Mouse (Mus musculus) right cerebral cortex, adult 18-20 months (tissue): Measurements from ENCODE around the gene Irgc1.
"Not testable (repeated sequence)": the region's sequence is repeated elsewhere in the genome, so short reads cannot be mapped to it uniquely, and the experiment has no call there.

Experiments used
- DNase-seq: peaks from one replicate; pipeline ENCODE4 v3.0.0; 2022; ENCODE audit warnings: mixed read lengths

Irgc1 gene

DNA sequence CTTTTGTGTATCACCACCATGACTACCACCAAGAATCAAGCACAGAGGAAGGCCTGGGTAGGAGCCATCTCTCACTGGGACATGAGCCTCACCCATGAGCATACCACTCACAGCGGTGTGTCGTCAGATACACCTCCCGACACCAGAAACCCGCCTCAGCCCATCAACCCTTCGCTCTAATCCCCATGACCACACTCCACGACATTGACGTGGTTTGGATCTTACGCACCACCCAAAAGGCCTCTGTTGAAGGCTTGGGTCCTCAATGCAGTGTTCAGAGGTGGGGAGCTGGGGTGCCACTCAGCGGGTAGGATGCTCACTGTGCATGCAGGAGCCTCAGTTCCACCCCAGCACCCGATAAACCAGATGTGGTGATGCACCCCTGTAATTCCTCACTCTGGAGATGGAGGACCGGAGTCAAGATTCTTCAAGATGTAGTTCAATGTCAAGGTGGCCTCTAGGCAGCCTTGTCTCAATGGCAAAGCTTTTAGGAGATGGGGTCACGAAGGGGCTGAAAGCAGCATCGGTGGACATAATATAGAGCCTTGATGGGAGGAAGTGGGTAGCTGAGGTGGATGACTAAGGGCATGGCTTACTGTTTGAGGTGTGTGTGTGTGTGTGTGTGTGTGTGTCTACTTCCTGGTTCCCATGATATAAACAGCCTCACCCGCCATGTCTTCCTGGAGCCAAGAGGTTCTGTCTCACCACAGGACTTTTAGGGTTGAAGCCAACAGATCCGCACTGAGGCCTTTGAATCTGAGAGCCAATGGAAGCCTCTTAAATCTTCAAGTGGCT is 21.3 kb downstream of the Irgc1 start:
- no peak for DNase-seq

DNA sequence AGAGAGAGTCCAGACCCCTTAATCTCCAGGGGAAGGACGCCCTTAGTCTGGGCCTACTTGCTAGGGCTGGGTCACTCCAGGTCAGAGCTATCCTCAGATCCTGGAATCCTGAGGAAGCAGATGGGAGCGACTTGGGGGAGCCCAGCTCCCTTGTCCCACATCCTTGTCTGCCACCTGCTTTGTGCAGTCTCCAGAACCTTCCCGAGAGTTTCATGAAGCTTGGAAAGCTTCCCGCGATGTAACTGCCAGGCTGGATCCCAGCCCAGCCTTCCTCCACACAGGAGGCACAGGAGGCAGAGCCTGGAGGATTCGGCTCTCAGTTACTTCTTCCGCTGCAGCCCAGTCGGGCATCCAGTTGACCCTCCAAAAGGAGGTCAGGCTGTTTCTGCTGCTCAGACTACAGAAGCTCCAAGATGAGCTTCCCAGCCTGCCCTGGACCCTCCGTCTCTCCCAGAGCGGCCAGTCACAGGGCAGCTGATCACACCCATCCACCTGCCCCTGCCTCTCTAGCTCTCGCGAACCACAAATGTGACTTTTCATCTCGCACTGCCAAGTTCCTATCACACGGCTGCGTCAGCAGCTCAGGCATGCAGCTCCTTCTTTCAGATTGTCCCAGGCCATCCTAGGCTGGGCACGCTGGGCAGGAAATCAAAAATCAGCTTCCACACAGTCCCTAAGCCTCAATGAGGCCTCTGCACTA is 22.5 kb downstream of the Irgc1 start:
- peak; percentile 90 for DNase-seq

DNA sequence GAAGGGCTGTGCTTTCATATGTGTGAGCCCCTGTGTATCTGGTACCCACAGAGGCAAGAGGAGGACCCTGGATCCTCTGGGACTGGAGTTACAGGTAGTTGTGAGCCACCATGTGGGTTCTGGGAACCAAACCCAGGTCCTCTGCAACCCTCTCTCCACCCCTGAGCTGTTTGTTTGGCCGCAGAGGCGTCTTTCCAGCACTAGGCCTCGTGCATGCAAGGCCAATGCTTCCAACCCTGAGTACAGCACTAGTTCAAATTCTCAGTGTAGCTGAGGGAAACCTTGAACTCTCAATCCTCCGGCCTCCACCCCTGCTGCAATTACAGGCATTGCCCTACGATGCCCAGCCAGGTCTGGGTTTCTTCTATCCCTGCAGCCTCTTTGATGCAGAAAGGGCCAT is 23.4 kb downstream of the Irgc1 start:
- no peak for DNase-seq

DNA sequence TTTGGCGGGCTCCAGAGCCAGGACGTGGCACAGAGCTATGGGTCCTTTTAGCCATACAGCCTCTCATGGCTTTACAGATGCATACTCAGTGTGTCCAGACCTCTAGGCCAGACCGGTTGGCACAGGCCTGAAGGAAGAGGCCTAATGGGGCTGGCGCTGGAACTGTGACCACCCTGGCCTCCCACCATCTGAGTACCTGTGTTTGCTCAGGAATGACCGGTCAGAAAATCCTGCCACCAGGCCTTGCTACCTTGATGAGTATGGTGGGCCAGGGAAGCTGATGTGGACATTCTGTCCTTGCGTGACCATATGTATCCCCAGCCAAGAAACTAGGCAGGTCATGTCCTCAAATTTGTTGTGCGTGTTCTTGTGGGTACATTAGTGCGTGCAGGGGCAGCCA is 24.9 kb downstream of the Irgc1 start:
- no peak for DNase-seq

DNA sequence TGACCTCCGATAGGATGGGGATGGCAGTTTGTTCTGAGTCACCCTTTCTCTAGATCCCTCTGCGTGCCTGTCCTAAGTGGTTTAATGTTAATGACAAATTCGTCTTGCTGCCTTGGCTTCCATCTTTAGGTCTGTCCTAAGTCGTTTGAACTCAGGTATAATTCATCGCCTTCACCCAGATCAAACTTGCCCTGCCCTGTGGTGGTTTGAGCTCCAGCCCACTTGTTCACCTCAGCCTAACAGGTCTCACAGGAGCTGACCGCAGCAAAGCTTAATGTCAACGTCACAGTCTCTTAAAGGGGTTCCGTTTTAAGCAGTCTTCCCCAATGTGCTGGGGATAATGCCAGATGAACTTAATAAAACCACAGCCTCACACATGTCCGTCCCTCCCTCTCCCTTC is 26.2 kb downstream of the Irgc1 start:
- no peak for DNase-seq

DNA sequence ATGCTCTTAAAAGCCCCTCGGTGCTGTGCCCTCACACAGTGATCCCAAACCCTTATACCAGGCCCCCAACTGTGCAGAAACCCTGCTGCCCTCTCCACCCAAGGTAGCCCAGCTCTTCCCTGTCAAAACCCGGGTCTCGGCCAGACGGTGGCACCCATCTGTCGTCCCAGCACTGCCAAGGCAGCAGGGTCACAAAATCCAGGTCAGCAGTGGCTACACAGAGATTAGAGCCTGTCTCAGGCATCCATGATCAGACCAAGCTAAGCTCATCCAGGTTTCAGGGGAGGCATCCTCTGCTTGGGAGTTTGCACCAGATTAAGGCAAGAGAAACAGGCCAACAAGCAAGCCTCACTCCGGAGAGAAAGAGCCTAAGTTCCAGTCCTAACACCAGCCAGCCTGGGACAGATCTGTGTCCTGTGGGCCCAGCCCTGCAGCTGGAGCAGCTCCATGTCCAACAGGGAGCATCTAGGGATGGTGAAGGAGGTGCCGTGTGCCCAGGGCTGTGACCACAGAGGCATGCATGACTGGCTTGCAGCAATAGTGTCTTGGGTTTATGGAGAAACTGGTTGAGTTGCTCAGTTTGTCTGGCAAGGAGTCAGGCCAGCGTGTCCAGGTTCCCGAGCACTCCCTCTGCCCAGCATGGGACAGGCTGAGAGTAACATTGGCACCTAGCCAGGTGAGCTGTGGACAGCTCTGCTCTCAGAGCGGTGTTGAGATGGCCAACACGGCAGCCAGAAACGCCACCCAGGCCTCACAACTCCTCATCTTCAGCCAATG is 28.0 kb downstream of the Irgc1 start:
- DNase-seq = no peak

DNA sequence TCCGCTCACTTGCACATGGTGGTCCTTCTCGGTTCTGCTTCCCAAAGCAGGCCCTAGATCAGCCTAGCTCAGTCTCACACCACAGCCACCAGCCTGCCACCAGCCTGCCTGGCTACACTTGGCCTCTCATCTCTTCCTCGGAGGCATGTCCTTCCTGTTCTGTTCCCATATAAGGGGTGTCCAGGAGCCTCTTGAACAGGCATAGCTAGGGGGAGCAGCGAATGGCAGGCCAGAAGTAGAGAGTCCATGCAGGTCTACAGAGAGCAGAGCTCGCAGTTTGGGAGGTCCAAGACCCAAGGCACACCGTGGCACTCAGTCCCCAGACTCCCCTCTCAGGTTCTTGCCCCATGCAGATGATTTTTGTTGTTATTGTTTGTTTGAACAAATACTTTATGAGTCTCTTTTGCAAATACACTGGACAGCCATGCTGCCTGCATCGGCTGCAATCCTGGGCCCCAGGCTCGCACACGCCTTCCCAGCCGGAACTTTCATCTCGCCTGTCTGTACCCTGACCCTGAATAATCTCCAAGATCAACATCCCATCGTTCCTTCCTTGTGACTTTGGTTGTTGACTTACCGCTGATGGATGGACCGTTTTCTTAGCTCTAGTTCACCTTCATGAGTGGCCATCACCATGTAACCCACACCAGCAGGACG is 28.9 kb downstream of the Irgc1 start:
- DNase-seq = no peak

DNA sequence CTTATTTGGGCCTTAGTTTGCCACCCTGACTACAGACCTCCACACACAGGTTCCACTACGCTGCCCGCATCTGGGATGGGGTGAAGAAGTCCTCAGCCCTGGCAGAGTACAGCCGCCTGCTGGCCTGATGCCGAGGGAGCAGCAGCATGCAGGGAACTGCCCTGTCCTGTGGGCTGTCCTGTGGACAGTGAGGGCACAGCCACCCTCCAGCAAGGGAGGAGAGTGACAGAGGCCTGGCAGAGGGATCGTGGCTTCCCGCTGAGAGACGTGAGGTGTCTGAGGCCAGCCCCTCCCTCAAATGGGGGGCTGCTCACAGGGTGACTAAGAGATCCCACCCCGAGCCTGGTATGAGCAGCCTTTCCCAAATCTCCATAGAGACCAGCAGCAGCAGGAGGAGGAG is 29.8 kb downstream of the Irgc1 start:
- DNase-seq = no peak

DNA sequence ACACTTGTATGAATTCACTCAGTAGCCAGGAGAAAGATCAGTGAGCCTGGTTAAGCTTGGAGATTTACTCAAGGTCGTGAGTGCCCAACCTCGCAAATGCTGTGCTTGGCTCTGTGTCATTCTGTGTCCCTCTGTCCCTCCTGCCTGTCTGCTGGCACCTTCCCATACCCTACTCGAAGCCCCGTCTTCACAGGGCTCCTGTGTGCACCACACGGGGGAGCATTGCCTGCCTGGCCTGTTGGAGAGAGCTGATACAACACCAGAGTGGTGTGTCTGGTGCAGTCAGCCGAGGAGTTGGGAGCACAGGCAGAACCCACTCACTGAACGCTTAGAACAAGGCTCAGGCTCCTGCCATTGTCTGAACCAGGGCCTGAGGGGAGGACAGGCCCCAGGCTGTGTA is 30.4 kb downstream of the Irgc1 start:
- DNase-seq = no peak

DNA sequence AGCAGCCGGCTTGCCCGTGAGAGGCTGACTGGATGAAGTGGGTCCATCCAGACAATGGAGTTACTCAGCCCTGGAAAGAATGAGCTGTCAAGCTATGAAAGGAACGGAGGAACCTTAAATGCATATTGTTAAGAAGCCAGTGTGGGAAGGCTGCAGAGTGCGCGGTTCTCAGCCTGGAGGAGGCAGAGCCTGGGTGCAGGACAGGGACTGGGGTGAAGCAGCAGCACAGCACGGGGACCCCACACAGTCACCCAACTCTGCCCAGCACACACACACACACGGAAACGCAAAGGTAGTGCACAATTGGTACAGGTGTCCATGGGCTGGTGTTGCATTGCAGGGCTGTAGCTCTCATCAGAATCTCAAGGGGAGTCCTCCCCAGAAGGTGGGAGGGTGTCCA is 32.5 kb downstream of the Irgc1 start:
- no peak for DNase-seq

DNA sequence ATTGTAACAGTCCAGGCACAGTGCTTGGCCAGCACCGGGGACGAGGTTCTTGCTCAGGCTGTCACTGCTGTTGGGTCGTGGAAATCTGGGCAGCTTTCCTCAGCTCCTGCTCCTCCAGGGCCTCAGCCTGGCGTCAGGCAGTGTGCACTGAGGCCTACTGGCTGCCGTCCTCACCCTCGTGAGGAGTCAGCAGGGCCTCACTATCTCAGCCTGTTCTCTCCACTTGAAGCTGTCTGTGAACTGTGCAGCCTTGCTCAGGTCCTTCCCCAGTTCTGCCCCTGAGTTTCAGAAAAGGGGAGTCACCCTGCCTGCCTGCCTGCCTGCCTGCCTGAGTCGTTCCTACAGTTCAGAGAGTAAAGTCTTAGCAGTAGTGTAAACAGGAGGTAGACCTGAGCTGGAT is 36.8 kb downstream of the Irgc1 start:
- DNase-seq = no peak

DNA sequence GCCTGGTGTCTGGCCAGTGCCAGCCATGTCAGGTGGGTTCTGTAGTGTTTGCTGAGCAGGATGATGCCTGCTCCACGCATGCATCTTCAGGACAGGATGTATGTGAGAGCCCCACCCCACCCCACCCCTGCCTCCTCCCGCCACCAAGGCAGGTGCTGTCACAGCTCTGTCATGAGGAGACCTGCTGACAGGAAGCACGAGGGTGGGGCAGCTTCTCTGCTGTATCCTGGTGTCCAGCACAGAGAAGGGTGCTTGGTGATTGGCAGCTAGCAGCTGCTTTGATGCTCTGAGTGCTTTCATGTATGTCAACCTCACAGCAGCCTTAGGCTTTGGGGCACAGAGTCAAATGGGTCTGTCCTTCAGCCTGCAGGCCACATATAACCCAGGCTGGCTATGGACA is 38.5 kb downstream of the Irgc1 start:
- no peak for DNase-seq

DNA sequence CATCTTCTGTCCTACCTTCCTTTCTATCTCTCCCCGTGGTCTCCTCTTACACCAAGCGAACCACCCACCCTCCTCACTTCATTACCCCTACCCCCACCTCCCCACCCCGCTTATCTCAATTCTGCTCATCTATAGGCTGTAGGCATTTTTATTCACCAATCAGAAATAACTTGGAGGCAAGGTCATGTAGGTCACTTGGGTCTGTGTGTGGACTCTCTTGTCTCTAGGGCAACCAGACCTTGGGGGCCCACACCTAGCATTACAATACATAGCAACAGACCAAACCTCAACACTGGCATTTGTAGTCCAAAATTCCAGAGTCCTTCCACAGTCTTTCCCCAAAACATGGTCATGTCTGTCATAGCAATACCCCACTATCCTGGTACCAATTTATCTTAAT is 41.3 kb downstream of the Irgc1 start:
- no peak for DNase-seq

DNA sequence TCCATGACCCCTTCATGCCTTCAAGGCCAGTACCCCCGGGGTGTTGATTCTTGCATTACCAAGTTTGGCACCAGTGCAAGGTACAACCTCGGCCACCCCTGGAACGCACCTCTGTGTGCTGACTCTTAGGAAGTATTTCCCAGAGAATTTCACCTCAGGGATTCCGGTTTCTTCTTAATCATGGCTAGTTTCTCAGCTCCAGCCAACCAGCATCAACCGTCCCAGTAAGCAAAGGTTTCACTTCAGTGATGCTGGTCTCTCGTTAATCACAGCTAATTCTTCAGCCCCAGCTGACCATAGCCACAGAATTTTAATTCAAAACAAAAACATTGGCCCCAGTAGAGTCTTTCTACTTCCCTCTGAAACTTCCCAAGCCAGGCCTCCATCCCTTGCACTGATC is 42.0 kb downstream of the Irgc1 start:
- DNase-seq = no peak

DNA sequence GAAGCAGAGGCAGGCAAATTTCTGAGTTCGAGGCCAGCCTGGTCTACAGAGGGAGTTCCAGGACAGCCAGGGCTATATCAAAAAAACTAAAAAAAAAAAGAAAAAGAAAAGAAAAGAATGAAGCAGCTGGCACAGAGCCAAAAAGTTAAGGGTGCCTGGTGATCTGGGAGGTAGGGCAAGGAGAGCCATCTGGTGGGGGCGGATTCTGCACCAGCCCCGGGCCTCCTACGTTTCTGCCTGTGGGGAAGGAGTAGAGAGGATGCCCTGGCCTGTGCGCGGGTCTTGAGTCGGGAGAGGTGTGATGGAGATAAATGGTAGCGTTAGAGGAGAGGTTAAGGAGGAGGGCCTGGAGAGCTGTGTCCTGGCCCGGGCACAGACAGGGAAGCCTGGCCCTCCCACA is 43.9 kb downstream of the Irgc1 start:
- no peak for DNase-seq

DNA sequence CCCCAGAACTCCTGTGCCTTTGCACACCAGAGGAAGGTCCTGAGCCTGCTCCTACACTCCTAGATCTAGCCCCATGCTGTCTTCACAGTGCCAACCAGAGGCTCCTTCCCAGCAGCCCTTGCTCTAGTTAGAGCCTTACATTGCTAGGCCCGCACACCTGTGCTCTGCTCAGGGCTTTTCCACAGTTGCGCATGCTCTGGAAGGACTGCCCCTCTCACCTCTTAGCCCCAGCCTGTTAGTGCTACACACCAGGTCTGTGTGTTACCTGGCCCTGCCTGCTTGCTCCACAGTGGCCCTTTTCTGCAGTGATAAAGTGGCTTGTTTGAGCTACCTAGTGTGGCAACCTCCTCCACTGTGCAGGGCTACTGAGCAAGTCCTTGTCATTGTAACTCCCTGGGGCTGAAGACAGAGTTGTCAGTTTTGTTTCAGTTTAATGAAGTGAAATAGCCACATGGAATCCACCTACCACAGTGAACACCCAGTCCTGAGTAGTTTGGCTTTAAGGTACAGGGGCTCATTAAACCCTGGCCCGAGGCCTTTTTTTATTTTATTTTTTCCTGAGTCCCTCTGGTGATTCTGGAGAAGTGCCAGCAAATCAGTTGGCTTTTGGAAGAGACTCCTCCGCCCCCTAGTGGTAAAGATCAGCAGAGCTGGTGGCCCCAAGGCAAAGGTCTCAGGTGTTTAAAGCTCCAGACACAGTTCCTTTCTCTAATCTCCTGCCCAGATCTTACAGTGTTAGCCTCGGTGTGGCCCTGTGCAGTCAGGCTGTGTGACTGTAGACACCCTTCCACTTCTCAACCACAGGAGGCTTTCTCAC is 45.4 kb downstream of the Irgc1 start:
- peak; percentile 63 for DNase-seq

DNA sequence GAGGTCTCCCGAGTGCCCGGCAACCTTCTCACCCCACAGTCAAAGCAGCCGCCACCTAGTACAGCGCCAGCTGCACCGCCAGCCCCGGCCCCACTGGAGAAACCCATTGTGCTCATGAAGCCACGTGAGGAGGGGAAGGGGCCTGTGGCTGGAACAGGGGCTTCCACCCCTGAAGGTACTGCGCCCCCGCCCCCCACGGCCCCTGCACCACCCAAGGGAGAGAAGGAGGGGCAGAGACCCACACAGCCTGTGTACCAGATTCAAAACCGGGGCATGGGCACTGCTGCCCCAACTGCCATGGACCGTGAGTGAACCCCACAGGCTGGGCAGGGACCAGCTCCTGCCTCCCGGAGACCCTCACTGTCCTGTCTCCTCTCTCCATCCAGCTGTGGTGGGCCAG is 46.4 kb downstream of the Irgc1 start:
- DNase-seq = no peak

DNA sequence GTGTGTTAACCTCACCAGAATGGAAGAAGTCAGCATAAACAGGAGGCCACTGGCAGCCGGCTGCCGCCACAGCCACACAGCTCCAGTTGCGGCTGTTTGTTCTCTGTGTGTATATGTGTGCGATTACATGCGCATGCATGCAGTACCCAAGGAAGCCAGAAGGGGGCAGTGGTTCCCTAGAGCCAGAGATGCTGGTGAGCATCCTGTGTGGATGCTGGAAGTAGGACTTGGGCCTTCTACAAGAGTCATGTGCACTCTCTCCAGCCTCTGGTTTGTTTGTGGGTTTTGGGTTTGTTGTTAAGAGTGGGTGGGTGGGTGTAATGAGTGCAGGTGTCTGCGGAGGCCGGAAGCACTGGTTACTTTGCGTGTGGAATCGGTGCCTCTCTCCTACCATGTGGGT is 49.2 kb downstream of the Irgc1 start:
- DNase-seq = no peak

DNA sequence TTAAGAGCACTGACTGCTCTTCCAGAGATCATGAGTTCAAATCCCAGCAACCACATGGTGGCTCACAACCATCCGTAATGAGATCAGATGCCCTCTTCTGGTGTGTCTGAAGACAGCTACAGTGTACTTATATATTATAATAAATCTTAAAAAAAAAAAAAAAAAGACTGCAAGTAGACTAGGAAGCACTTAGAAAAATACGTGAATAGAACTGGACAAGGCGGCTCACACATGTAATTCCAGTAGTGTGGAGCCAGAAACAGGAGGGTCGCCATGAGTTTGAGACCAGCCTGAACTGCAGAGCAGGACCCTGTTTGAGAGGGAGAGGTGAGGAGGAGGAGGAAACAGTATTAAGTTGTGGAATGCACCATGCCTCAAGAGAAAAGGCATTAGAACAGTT is 51.6 kb downstream of the Irgc1 start:
- DNase-seq = not testable (repeated sequence)

DNA sequence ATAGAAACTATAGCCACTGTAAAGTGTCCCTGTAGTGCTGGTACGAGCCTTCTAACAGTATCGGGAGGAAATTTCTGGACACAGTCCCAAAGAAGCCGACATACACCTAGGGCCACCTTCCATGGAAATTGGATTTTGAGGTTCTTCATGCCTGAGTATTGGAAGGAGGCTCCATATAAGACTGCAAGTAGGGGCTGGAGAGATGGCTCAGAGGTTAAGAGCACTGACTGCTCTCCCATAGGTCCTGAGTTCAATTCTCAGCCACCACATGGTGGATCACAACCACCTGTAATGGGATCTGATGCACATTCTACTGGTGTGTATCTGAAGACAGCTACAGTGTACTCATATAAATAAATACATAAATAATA is 52.0 kb downstream of the Irgc1 start:
- no peak for DNase-seq

DNA sequence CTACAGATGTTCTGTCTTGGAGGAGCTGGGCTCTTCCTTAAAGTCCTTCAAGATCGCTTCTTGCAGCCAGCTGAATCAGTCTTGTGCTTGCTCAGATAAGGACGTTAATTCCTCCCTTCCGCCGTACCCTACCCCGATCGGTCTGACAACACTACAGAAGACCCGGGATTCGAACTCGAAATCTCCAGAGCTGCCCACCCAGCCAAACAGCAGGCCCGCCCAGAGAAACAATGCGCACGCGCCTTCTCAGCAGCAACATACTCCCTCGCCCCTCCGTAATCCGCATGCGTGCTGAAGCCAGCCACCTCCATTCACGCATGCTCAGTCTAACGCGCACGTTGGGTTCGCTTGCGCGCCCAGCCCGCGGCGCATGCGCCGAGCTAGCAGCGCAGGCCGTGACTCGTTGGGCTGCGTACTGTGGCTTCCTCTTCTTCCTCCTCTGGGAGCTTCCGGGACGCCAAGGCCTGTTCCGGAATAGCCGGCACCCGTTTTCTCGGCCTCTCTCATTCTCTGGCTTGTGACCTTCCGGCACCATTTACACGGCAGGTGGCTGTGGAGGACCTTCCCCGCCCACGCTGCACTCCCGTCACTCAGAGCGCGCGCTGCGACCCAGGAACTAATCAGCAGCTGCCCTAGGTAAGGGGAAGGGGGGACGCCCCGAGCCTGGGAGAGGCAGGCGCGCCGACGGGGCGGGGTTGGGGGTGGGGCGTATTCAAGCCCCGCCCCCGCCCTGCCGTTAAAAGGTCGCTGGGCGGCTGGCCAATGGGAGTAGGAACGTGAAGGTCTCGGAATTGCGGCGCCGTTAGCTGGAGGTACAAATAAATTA is 52.6 kb downstream of the Irgc1 start, which contains the start of gene Smg9:
Smg9 (plus strand) TSS at position 364 of the 826 bp plus-strand sequence.
- peak; percentile 98 for DNase-seq
